Mouse (Mus musculus) spleen, adult 2 months (tissue): ENCODE measurements around the gene Gm5788.

ENCODE experiments used
- CTCF ChIP-seq: fragments of 200-500 bp; IDR thresholded peaks from 2 replicates; pipeline ENCODE4 v1.5.1; 2011; ENCODE audit warnings: mild to moderate bottlenecking, inconsistent platforms; ENCODE audit not compliant: insufficient read depth, insufficient read length, insufficient replicate concordance; ENCODE audit errors: extremely low read depth
- POLR2A ChIP-seq: fragments of 200-500 bp; IDR thresholded peaks from 2 replicates; pipeline ENCODE4 v1.6.1; 2011; ENCODE audit warnings: low read depth, low read length, inconsistent platforms

DNA sequence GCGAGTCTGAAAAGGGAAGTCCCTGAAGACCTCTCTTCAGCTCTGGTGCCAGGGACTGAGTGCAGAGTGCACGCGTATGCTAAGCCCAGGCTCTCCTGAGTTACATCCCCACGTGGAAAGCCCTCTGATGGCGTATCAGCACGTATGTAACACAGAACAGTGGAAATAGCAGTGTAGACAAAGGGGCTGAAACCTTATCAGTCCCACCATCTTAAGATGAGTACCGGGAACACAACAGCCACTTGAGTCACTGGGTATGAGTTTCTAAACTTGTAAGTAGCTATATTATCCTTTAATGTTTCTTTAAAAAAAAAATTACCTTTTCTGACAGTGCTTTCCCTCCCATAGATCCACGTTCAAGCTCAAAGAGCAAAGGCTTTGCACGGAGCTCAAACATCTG, 45.1 kb upstream of the Gm5788 start:
- TF ChIP-seq POLR2A (no peak), CTCF (no peak)
